Mouse (Mus musculus) forebrain, embryonic 12.5 days (tissue): Measurements from ENCODE around the gene Rpl27a. TPM values are rescaled to one million over a fixed set of nuclear protein-coding genes. Genes with fewer than 3 reads are reported as not detected.

Experiments
- ATAC-seq: fragments of 200-750 bp; cut with Nextera tagmentation; 2 replicates; pipeline ENCODE4 v1.8.0; 2017; ENCODE audit warnings: moderate TSS enrichment; ENCODE audit not compliant: low FRiP score
- H3K27ac ChIP-seq: fragments of 300-500 bp; sonication (generic); 2 replicates; pipeline ENCODE4 v1.5.1; 2016; ENCODE audit warnings: mild to moderate bottlenecking
- H3K27me3 ChIP-seq: fragments of 300-500 bp; sonication (generic); 2 replicates; pipeline ENCODE4 v1.6.1; 2016; ENCODE audit warnings: mild to moderate bottlenecking
- H3K36me3 ChIP-seq: fragments of 300-500 bp; sonication (generic); replicated peaks from 2 replicates; pipeline ENCODE4 v1.6.1; 2016; ENCODE audit warnings: mild to moderate bottlenecking
- H3K4me1 ChIP-seq: fragments of 300-500 bp; sonication (generic); 2 replicates; pipeline ENCODE4 v1.6.1; 2016
- H3K4me2 ChIP-seq: fragments of 300-500 bp; sonication (generic); 2 replicates; pipeline ENCODE4 v1.6.1; 2016; ENCODE audit warnings: mild to moderate bottlenecking, moderate library complexity
- H3K4me3 ChIP-seq: fragments of 300-500 bp; sonication (generic); replicated peaks from 2 replicates; pipeline ENCODE4 v1.5.1; 2016; ENCODE audit warnings: mild to moderate bottlenecking
- H3K9ac ChIP-seq: fragments of 300-500 bp; sonication (generic); 2 replicates; pipeline ENCODE4 v1.6.1; 2016; ENCODE audit warnings: mild to moderate bottlenecking
- H3K9me3 ChIP-seq: fragments of 300-500 bp; sonication (generic); 2 replicates; pipeline ENCODE4 v1.6.1; 2016
- WGBS: fragments of 180-500 bp; shearing (Covaris S2); methylation state at CpG from one replicate; pipeline ENCODE4 v1.1.7; 2016; 5-methylcytosine and 5-hydroxymethylcytosine counted together
- polyA plus RNA-seq: library from polyadenylated mRNA; unstranded; fragments of >200 nt; fragmentation: Nextera tagmentation; extraction: Ambion mirVana; gene quantifications from 2 replicates; pipeline ENCODE4 v1.2.1, GENCODE M21; 2016

The Rpl27a gene
- 97.2 and 98.3 TPM in 2 replicates for polyA plus RNA-seq

DNA sequence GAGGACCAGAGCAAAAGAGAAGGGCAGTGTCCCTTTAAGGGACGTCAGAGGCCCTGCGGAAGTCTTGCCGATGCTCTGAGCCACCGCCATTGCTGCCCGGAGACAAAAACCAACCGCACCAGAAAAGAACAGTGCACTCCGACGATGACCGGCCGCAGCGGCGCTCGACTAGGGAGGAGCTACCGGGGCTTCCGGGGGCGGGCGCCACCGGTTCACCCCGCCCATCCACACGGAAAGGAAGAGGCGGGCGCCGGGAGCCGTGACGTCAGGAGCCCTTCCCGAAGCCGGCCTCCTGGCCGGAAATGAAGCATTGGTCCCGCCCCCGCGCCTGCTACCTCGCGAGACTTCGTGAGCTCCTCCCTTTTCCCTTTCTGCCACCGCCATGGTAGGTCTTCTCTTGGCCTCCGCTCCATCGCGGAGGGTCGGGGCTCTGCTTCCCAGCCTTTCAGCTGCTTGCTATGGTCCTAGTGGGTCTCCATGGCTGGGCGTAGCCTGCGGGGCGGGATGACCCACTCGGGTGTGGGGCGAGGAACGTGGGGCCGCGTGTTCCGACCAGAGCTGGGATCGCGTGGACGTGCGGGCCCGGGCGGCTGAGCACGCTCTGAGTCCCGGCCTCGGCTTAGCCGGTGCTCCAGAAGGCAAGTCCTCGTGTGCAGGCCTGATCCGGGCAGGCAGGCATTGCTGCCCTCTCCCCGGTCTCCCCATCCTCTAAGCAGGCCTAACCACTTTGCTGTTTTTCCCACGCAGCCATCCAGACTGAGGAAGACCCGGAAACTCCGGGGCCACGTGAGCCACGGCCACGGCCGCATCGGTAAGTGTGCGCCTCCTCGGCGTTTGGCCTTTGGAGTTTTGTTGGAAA, at the start of gene Rpl27a:
Gene Rpl27a (plus strand): TSS at position 310 of the 859 bp plus-strand sequence.
- Histone ChIP-seq H3K4me3 (peak within 1 kb of the TSS; percentile 96), H3K27ac (peak within 1 kb of the TSS; percentile 97), H3K36me3 (peaks cover 36% of the 10 kb centered on the region), H3K4me2 (peak within 1 kb of the TSS; percentile 92), H3K9me3 (no peaks in the 10 kb centered on the region), H3K4me1 (peaks cover 28% of the 10 kb centered on the region), H3K9ac (peak within 1 kb of the TSS; percentile 97), H3K27me3 (no peaks in the 10 kb centered on the region)
- ATAC-seq: peak; percentile 95
- WGBS: under 1% methylated on average over 72 of the region's 72 CpGs

DNA sequence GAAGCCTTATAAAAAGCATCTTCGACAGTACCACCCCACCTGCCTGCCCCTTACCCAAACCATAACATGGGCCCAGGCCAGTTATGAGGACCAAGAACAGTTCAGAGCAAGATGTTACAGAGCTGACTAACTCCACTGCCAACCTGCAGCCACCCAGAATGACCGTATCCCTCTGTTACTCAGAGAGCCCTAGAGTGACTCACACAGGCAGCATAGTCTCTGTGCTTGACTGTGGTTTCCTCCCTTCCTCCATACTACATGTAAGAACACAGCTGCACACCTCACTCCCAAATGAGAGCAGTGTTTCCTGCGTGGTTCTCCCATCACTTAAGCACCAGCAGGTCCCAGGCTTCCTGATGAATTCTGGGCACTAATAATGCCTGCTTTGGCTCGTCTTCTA, 48.2 kb upstream of the Rpl27a start:
- no peaks in the 10 kb centered on the region for H3K27me3 ChIP-seq
- H3K4me1 ChIP-seq: peaks cover 5% of the 10 kb centered on the region
- no peak for ATAC-seq
- no peak overlapping the region for H3K27ac ChIP-seq
- H3K4me3 ChIP-seq: no peak overlapping the region
- no peak overlapping the region for H3K9ac ChIP-seq
- H3K9me3 ChIP-seq: no peaks in the 10 kb centered on the region
- no peak overlapping the region for H3K4me2 ChIP-seq
- WGBS: 67% methylated on average over 4 of the region's 4 CpGs
- no peaks in the 10 kb centered on the region for H3K36me3 ChIP-seq

DNA sequence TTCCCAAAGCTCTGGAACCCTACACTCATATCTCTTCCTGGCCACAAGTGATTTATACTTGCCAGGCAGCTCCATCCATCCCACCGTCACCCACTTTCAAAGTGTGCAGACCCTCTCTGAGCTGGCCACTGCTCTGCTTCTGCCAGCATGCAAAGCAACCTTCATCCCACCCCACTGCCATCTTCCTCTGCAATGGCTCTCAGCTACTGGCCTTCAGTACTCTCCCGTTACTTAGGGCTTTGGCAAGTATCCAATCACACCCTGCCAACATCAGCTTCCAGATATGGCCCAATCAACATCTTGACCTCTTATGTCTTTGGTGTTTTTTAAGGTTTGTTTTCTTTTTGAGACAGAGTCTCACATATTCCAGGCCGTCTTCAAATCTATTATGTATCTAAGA, 41.0 kb upstream of the Rpl27a start:
- H3K4me3 ChIP-seq: no peak overlapping the region
- H3K27me3 ChIP-seq: no peaks in the 10 kb centered on the region
- H3K27ac ChIP-seq: no peak overlapping the region
- WGBS: 89% methylated on average over 3 of the region's 3 CpGs
- H3K4me2 ChIP-seq: no peak overlapping the region
- 0 out of 2 replicates have a peak, but pooled peaks cover 3% of the 10 kb centered on the region for H3K4me1 ChIP-seq
- H3K36me3 ChIP-seq: no peaks in the 10 kb centered on the region
- H3K9ac ChIP-seq: no peak overlapping the region
- no peak for ATAC-seq
- H3K9me3 ChIP-seq: no peaks in the 10 kb centered on the region

GRCm38 (mm10) chr7:109480765-109481197, 38.2 kb upstream of the Rpl27a start:
- Histone ChIP-seq H3K4me1 (0 out of 2 replicates have a peak, but pooled peaks cover 3% of the 10 kb centered on the region), H3K4me2 (peak overlapping the region; percentile 26), H3K27me3 (no peaks in the 10 kb centered on the region; the same call in 1 of the 2 replicates), H3K9me3 (no peaks in the 10 kb centered on the region), H3K4me3 (peak overlapping the region; percentile 16; the same call in 1 of the 2 replicates), H3K36me3 (no peaks in the 10 kb centered on the region), H3K27ac (no peak overlapping the region), H3K9ac (no peak overlapping the region)
- ATAC-seq: peak; percentile 69; the same call in 1 of the 2 replicates
- 20% methylated on average over 7 of the region's 7 CpGs for WGBS

DNA sequence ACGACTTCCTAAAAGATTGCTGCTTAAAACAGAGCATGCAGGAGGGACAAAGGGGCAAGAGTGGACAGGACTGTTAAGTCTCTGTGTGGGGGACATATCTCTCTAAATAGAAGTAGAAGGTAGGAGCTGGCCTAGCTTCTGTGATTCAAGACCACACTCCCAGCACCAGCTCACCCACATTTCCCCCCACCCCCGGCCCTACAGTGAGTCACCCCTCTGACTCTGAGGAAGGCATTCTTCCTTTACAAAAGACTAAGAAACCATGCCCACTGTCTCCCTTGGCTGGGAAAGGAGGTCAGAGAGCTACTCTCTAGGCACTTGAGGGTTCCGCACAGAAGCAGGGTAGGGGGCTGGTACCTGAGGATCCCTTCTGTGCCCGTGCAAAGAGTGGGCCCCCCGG, 34.7 kb upstream of the Rpl27a start:
- Histone ChIP-seq H3K4me3 (no peak overlapping the region), H3K27ac (no peak overlapping the region)
- 66% methylated on average over 5 of the region's 5 CpGs for WGBS

GRCm38 (mm10) chr7:109492616-109493318, 26.2 kb upstream of the Rpl27a start:
- Histone ChIP-seq H3K4me2 (peak overlapping the region; percentile 51), H3K4me1 (peaks cover 17% of the 10 kb centered on the region), H3K9ac (no peak overlapping the region), H3K4me3 (no peak overlapping the region), H3K27ac (no peak overlapping the region), H3K36me3 (no peaks in the 10 kb centered on the region), H3K9me3 (no peaks in the 10 kb centered on the region), H3K27me3 (peaks cover 15% of the 10 kb centered on the region)
- 53% methylated on average over 18 of the region's 18 CpGs for WGBS
- no peak for ATAC-seq

More for the DNA sequence above, 34.7 kb upstream of the Rpl27a start:
- H3K4me1 ChIP-seq: 0 out of 2 replicates have a peak, but pooled peaks cover 3% of the 10 kb centered on the region
- no peak for ATAC-seq
- no peaks in the 10 kb centered on the region for H3K9me3 ChIP-seq
- H3K9ac ChIP-seq: no peak overlapping the region
- no peaks in the 10 kb centered on the region for H3K36me3 ChIP-seq
- H3K4me2 ChIP-seq: no peak overlapping the region
- no peaks in the 10 kb centered on the region; the same call in 1 of the 2 replicates for H3K27me3 ChIP-seq

- WGBS: 7% methylated on average over 21 of the region's 21 CpGs
- peaks cover 17% of the 10 kb centered on the region for H3K4me1 ChIP-seq
- H3K4me2 ChIP-seq: peak overlapping the region; percentile 51
- H3K4me3 ChIP-seq: peak overlapping the region; percentile 31
- no peaks in the 10 kb centered on the region for H3K9me3 ChIP-seq
- no peak overlapping the region for H3K27ac ChIP-seq
- peak; percentile 72 for ATAC-seq
- H3K9ac ChIP-seq: peak overlapping the region; percentile 25; the same call in 1 of the 2 replicates
- peaks cover 15% of the 10 kb centered on the region for H3K27me3 ChIP-seq
- no peaks in the 10 kb centered on the region for H3K36me3 ChIP-seq
Measured at GRCm38 (mm10) chr7:109493319-109494316, 25.3 kb upstream of the Rpl27a start.

- no peak for ATAC-seq
Measured at GRCm38 (mm10) chr7:109497507-109497906, 21.4 kb upstream of the Rpl27a start.

DNA sequence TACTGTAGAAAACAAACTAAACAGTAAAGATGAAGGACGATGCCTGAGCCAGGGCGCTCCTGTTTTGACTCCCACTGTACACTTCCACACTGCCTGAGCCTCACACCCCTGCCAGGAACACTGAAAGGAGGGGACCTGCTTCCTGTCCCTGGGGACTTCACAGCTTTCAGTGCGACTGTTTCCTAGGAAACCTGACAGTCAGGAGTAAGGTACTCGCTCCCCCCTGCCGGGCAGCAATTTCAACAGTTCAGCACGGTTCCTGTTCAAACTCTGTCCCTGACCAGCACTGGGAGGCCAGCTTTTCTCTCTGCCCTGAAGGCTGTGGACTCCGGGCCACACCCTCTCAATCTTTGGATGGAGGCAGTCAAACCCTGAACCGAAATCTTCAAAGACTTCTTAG, 11.8 kb upstream of the Rpl27a start:
- ATAC-seq: peak; percentile 75
- no peaks in the 10 kb centered on the region for H3K9me3 ChIP-seq
- no peaks in the 10 kb centered on the region for H3K36me3 ChIP-seq
- H3K4me1 ChIP-seq: peaks cover 15% of the 10 kb centered on the region
- H3K9ac ChIP-seq: no peak overlapping the region
- no peaks in the 10 kb centered on the region for H3K27me3 ChIP-seq
- peak overlapping the region; percentile 37; the same call in 1 of the 2 replicates for H3K27ac ChIP-seq
- 4% methylated on average over 8 of the region's 8 CpGs for WGBS
- H3K4me2 ChIP-seq: peak overlapping the region; percentile 25
- no peak overlapping the region for H3K4me3 ChIP-seq

More at GRCm38 (mm10) chr7:109497507-109497906, 21.4 kb upstream of the Rpl27a start:
- Histone ChIP-seq H3K9me3 (no peaks in the 10 kb centered on the region), H3K4me2 (no peak overlapping the region), H3K36me3 (no peaks in the 10 kb centered on the region), H3K27ac (no peak overlapping the region), H3K4me1 (peaks cover 17% of the 10 kb centered on the region), H3K27me3 (peaks cover 11% of the 10 kb centered on the region), H3K4me3 (no peak overlapping the region), H3K9ac (no peak overlapping the region)
- 52% methylated on average over 4 of the region's 4 CpGs for WGBS

DNA sequence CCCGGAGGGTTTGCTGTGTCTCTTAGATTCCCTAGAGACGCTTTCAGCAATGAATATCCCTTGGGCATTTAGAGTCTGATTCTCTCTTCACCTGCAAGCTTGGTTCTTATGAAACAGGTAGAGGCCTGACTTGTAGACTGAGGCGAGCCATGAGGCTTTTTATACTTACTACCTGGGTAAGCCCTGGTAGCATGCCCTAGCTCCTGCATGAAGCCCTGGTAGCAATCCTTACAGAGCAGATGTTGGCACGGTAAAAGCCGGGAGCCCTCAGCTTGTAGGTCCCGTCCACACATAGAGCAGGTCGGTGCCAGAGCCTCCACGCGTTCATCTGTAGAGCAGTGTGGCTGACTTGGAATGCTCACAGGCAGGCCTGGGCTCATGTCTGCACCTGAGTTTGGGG, 11.4 kb upstream of the Rpl27a start:
- no peak overlapping the region for H3K9ac ChIP-seq
- peak; percentile 17; the same call in 1 of the 2 replicates for ATAC-seq
- no peak overlapping the region for H3K4me3 ChIP-seq
- no peaks in the 10 kb centered on the region for H3K36me3 ChIP-seq
- WGBS: 37% methylated on average over 9 of the region's 9 CpGs
- H3K27ac ChIP-seq: peak overlapping the region; percentile 37; the same call in 1 of the 2 replicates
- no peaks in the 10 kb centered on the region for H3K9me3 ChIP-seq
- H3K4me2 ChIP-seq: peak overlapping the region; percentile 25
- H3K27me3 ChIP-seq: no peaks in the 10 kb centered on the region
- H3K4me1 ChIP-seq: peaks cover 15% of the 10 kb centered on the region

GRCm38 (mm10) chr7:109508034-109508433, 10.9 kb upstream of the Rpl27a start, which contains the start of gene Trim66:
Gene Trim66 (minus strand): TSS chr7:109508134.
- no peak within 1 kb of the TSS for H3K4me3 ChIP-seq
- ATAC-seq: no peak
- peak within 1 kb of the TSS; percentile 25 for H3K4me2 ChIP-seq
- no peaks in the 10 kb centered on the region for H3K9me3 ChIP-seq
- peaks cover 15% of the 10 kb centered on the region for H3K4me1 ChIP-seq
- peak within 1 kb of the TSS; percentile 37; the same call in 1 of the 2 replicates for H3K27ac ChIP-seq
- no peak within 1 kb of the TSS for H3K9ac ChIP-seq
- no peaks in the 10 kb centered on the region for H3K27me3 ChIP-seq
- WGBS: 91% methylated on average over 4 of the region's 4 CpGs
- no peaks in the 10 kb centered on the region for H3K36me3 ChIP-seq
